Mouse (Mus musculus) 3134 (cell line): ENCODE data around the gene Ccn1.

ENCODE experiments used
- DNase-seq: peaks from one replicate; pipeline ENCODE4 v3.0.0-alpha.2; 2011; ENCODE audit warnings: low spot score; ENCODE audit not compliant: insufficient read length; ENCODE audit errors: extremely low read depth

Gene Ccn1

DNA sequence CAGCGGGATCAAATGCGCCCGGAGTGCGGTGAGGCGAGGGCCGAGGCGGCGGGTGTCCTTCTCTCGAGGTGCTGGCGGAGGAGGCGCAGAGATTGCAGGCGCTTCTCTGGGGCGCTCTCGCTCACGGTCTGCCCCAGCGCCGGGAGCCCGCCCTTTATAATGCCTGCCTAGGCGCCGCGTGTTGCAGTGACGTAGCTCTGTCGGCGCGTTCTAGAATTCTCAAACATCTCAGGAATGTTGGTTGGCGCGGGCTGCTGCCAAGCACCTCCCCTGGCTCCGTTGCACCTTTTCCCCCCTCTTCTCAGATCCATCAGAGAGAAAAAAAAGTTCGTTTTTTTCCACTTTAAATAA lies at the start of gene Ccn1:
Gene Ccn1, minus strand, starts transcription at position 130 of the 351 bp plus-strand sequence.
- DNase-seq = peak; percentile 94

DNA sequence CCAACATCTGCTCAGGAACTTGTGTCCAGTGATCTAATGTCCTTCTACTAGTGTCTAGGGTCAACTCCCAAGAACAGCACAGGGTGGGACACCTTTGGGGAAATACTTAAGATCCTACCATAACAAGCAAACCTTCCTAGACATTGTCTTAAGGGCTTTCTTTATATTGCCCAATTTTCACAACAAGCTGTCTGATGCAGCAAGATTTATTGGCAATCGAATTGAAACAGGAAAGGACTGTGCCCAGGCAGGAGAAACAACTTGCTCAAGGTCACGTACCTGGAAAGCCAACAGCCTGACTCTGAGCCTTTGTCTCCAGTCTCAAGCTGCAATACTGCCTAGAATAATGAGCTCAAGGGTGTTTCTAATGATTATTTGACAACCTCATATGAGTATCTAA lies 43.6 kb upstream of the Ccn1 start:
- DNase-seq = no peak

- DNase-seq = no peak
Observed at GRCm38 (mm10) chr3:145692037-145692436, 42.3 kb upstream of the Ccn1 start.

DNA sequence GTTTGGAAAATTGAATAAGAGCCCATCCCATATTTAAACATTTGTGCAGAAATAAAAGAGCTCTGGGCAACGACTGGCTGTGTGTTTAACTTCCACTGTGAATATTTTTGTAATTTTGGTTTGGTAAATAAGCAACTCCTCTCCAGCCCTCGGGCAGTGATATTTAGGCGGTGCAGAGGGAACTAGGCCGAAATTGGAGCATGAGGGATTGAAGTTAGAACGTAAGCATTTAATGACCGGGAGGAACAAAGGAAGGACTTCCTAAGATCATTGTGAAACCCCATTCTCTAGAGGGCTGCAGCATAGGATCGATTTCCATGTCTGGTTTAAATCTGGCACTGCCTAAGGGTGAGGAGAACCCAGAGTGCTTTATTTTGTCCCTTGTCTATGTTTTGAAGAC lies 41.6 kb upstream of the Ccn1 start:
- no peak for DNase-seq

GRCm38 (mm10) chr3:145689271-145689670 lies 39.5 kb upstream of the Ccn1 start:
- no peak for DNase-seq

- DNase-seq = no peak
Observed at GRCm38 (mm10) chr3:145687836-145688235, 38.1 kb upstream of the Ccn1 start.

DNA sequence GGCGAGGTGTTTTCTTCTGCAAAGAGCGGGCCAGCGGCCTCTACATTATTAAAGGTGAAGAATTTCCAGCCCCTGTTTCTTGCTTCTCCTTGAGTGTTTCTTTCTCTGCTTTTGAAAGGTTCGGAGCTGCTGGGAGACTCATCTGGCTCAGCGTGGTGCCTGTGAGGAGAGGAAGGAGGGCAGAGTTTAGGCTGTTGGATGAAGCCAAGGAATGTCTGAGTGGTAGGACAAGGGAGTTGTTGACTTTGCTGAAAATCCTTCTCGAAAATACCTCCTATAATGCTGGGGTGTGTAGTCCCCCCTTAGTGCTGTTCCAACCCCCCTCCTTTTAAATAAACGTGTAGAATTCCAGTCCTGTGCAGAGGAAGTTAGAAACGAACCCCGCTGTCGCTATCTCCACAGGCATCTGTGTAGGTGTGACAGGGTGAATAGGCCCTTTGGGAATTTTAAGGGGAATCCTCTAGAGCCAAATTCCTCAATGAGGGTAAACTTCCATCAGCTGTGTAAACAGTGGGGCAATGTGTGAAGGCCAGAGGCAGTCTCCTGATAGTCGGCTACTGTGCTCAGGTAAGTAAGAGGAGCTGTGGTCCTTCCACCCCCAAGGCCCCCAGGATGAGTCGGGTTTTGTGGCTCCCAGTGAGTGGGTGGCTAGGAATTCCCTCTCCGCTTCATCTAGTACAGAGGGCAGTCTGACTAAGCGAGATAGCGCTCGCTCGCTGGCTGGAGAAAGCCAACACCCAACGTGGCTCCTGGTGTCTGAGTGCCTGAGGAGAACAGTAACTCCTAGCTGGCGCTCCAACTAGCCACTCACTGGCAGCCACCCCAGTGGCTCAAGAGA lies 35.0 kb upstream of the Ccn1 start:
- peak; percentile 83 for DNase-seq

GRCm38 (mm10) chr3:145684201-145684600 lies 34.4 kb upstream of the Ccn1 start:
- peak; percentile 15 for DNase-seq

GRCm38 (mm10) chr3:145681348-145681935 lies 31.7 kb upstream of the Ccn1 start:
- peak; percentile 67 for DNase-seq

DNA sequence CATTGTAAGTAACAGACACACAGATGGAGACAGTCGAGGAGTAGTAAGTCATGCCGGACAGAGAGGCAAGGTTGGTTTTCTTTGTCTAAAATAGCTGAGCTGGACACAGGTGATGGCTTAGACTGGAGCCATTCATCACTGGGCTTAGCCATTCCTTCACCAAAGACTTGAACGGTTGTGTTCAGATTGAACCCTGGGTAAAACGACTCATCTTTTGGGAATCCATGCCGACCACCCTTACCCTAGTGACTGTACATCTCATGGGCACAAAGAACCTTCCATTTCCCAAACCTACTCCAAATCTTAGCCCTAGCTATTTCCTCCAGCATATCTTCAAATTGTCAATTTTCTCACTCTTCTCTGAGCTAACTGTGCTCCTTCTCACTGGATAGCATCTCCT lies 30.9 kb upstream of the Ccn1 start:
- DNase-seq = no peak

GRCm38 (mm10) chr3:145676212-145676611 lies 26.4 kb upstream of the Ccn1 start:
- DNase-seq = peak; percentile 48

DNA sequence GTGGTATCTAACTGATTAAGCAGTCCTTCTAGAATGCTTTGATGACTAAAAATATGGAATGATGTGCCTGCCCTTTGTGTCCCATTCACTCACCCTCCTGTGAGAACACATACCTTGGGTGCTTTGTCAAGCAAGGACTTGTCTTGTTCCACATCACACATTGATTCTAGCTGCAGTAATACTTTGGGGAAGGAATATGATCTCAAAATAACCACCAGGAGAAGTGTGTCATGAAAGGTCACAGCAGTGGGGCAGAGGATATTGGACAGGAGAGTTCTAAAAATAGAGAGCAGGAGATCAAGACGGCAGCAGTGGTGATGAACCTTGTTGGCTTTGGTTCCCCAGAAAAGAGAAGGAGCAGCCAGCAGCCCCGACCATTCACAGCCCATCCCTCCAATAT lies 25.0 kb upstream of the Ccn1 start:
- no peak for DNase-seq

DNA sequence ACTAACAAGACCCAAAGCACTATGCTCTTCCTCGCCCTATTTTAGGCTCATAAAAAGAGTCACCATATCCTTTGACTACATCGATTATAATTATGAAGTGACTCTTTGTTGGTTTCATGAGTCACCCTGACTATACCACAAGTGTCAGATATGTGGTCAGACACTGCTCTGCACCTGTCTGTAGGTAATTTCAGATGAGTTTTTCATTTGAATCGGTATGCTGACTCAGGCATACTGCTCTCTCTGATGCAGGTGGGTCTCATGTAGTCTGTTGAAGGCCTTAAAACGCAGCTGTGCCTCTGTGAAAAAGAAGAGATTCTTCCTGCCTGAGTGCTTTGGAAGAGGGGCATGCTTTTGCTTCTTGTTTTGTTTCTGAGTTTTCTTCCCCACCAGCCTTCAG lies 16.6 kb upstream of the Ccn1 start:
- no peak for DNase-seq

- peak; percentile 48 for DNase-seq
Observed at GRCm38 (mm10) chr3:145656993-145657713, 7.4 kb upstream of the Ccn1 start.

DNA sequence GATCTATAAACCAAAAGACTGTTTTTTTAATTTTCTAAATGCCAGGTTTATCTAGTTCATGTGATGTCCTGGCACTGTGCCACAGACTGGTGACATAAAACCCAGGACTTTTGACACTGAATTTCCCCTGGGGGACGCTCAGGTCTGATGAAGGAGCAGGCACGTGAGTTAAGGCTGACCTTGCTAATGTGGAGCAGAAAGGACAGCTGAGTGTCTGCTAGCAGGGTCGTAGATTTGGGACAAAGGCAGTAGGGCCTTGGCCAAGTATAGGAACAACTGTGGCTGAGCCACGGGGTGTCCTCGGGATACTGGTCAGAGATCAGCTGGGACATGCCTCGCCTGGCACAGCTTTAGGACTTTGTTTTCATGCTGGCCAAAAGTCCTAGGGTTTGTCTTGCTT lies 5.2 kb upstream of the Ccn1 start:
- DNase-seq = no peak

DNA sequence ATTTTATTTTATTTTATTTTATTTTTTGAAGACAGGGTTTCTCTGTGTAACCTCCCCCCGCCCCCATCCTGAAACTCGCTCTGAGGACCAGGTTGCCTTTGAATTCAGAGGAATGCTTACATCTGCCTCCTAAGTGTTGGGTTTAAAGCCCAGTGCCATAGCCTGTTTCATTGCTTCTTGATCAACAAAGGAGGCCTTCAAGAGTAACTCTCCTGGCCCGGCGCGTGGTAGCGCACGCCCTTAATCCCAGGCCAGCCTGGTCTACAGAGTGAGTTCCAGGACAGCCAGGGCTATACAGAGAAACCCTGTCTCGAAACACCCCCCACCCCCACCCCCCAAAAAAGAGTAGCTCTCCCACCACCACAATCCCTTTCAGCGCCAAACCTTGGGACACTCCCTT lies 4.2 kb upstream of the Ccn1 start:
- no peak for DNase-seq

- peak; percentile 90 for DNase-seq
Observed at GRCm38 (mm10) chr3:145653191-145653940, 3.6 kb upstream of the Ccn1 start.

DNA sequence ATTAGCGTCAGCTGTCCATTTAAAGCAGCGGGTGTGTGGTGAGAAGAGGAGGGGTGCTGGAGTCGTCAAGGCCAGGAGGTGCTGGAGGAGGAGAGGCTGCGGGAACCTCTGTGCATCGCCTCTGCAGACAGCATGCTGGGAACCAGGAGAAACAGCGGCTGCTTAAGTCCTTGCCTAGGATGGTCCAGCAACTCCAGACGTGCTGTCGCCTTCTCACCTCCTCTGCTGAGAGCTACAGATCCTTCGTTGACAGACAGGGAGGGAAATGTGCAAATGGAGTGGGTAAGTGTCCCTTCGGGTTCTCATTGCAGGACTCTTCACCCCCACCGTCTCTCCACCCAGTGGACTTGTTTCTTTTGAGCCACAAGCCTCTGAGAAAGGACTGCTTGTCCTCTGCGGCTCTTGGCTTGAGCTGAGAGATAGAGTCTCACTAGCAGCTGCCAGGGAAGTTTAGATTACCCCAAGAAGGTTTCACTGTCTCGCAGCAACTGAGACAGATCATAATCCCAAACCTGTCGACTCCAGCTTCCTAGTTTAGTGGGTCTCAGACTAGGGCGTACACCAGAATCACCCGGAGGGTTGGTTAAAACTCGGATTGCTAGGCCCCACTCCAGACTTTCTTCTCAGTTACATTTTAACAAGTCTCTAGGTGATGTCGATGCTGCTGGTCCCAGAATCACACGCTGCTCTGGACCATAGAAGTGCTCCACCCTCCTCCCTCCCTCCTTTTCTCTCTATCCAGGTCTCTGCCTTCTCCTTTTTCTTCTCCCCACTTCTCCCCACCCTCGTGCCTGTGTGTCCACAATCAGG lies 2.7 kb upstream of the Ccn1 start:
- peak; percentile 71 for DNase-seq

- DNase-seq = no peak
Observed at GRCm38 (mm10) chr3:145651978-145652321, 2.2 kb upstream of the Ccn1 start.
